Mouse (Mus musculus): ENCODE measurements around the gene Entpd8. TPM values are rescaled to one million over a fixed set of nuclear protein-coding genes. Genes with fewer than 3 reads are reported as not detected.

Entpd8 gene
- not detected in 2 replicates for total RNA-seq (2017)

GRCm38 (mm10) chr2:25080076-25080475, at the start of gene Entpd8:
TSS of gene Entpd8 (plus strand) at chr2:25080304.
- no peak for ATAC-seq (replicated peaks in 1 of 2; ENCODE audit: insufficient read depth in 1 of 2, low FRiP score in 2 of 2, low TSS enrichment in 1 of 2, low read depth in 1 of 2, poor library complexity in 2 of 2, severe bottlenecking in 2 of 2)

GRCm38 (mm10) chr2:25034994-25035393, 45.1 kb upstream of the Entpd8 start:
- no peak for ATAC-seq (replicated peaks in 1 of 2; ENCODE audit: insufficient read depth in 1 of 2, low FRiP score in 2 of 2, low TSS enrichment in 1 of 2, low read depth in 1 of 2, poor library complexity in 2 of 2, severe bottlenecking in 2 of 2)

GRCm38 (mm10) chr2:25040089-25040488, 40.0 kb upstream of the Entpd8 start:
- ATAC-seq (replicated peaks in 1 of 2; ENCODE audit: insufficient read depth in 1 of 2, low FRiP score in 2 of 2, low TSS enrichment in 1 of 2, low read depth in 1 of 2, poor library complexity in 2 of 2, severe bottlenecking in 2 of 2): no peak

- ATAC-seq (replicated peaks in 1 of 2; ENCODE audit: insufficient read depth in 1 of 2, low FRiP score in 2 of 2, low TSS enrichment in 1 of 2, low read depth in 1 of 2, poor library complexity in 2 of 2, severe bottlenecking in 2 of 2): no peak
Observed at GRCm38 (mm10) chr2:25050921-25051320, 29.2 kb upstream of the Entpd8 start.

- no peak for ATAC-seq (replicated peaks in 1 of 2; ENCODE audit: insufficient read depth in 1 of 2, low FRiP score in 2 of 2, low TSS enrichment in 1 of 2, low read depth in 1 of 2, poor library complexity in 2 of 2, severe bottlenecking in 2 of 2)
Observed at GRCm38 (mm10) chr2:25051450-25051849, 28.7 kb upstream of the Entpd8 start.

- no peak for ATAC-seq (replicated peaks in 1 of 2; ENCODE audit: insufficient read depth in 1 of 2, low FRiP score in 2 of 2, low TSS enrichment in 1 of 2, low read depth in 1 of 2, poor library complexity in 2 of 2, severe bottlenecking in 2 of 2)
Observed at GRCm38 (mm10) chr2:25053101-25053500, 27.0 kb upstream of the Entpd8 start.

- peak; percentile 76 to 80 for ATAC-seq (replicated peaks in 1 of 2; ENCODE audit: insufficient read depth in 1 of 2, low FRiP score in 2 of 2, low TSS enrichment in 1 of 2, low read depth in 1 of 2, poor library complexity in 2 of 2, severe bottlenecking in 2 of 2)
Observed at GRCm38 (mm10) chr2:25054221-25055067, 25.7 kb upstream of the Entpd8 start, which contains the start of gene Nsmf. TSS of gene Nsmf (plus strand) at chr2:25054355.

- ATAC-seq (replicated peaks in 1 of 2; ENCODE audit: insufficient read depth in 1 of 2, low FRiP score in 2 of 2, low TSS enrichment in 1 of 2, low read depth in 1 of 2, poor library complexity in 2 of 2, severe bottlenecking in 2 of 2): 0 out of 4 replicates have a peak, but pooled peaks of 1 of the 2 experiments have one; percentile 4
Observed at GRCm38 (mm10) chr2:25055068-25055405, 25.1 kb upstream of the Entpd8 start.

- no peak for ATAC-seq (replicated peaks in 1 of 2; ENCODE audit: insufficient read depth in 1 of 2, low FRiP score in 2 of 2, low TSS enrichment in 1 of 2, low read depth in 1 of 2, poor library complexity in 2 of 2, severe bottlenecking in 2 of 2)
Observed at GRCm38 (mm10) chr2:25055409-25056155, 24.5 kb upstream of the Entpd8 start.

- ATAC-seq (replicated peaks in 1 of 2; ENCODE audit: insufficient read depth in 1 of 2, low FRiP score in 2 of 2, low TSS enrichment in 1 of 2, low read depth in 1 of 2, poor library complexity in 2 of 2, severe bottlenecking in 2 of 2): no peak
Observed at GRCm38 (mm10) chr2:25058926-25059325, 21.2 kb upstream of the Entpd8 start.

GRCm38 (mm10) chr2:25063523-25063922, 16.6 kb upstream of the Entpd8 start:
- no peak for ATAC-seq (replicated peaks in 1 of 2; ENCODE audit: insufficient read depth in 1 of 2, low FRiP score in 2 of 2, low TSS enrichment in 1 of 2, low read depth in 1 of 2, poor library complexity in 2 of 2, severe bottlenecking in 2 of 2)

- no peak for ATAC-seq (replicated peaks in 1 of 2; ENCODE audit: insufficient read depth in 1 of 2, low FRiP score in 2 of 2, low TSS enrichment in 1 of 2, low read depth in 1 of 2, poor library complexity in 2 of 2, severe bottlenecking in 2 of 2)
Observed at GRCm38 (mm10) chr2:25064285-25064684, 15.8 kb upstream of the Entpd8 start.

GRCm38 (mm10) chr2:25065537-25065936, 14.6 kb upstream of the Entpd8 start:
- 0 out of 4 replicates have a peak, but pooled peaks of 1 of the 2 experiments have one; percentile 7 for ATAC-seq (replicated peaks in 1 of 2; ENCODE audit: insufficient read depth in 1 of 2, low FRiP score in 2 of 2, low TSS enrichment in 1 of 2, low read depth in 1 of 2, poor library complexity in 2 of 2, severe bottlenecking in 2 of 2)

GRCm38 (mm10) chr2:25066552-25066951, 13.6 kb upstream of the Entpd8 start:
- no peak for ATAC-seq (replicated peaks in 1 of 2; ENCODE audit: insufficient read depth in 1 of 2, low FRiP score in 2 of 2, low TSS enrichment in 1 of 2, low read depth in 1 of 2, poor library complexity in 2 of 2, severe bottlenecking in 2 of 2)

GRCm38 (mm10) chr2:25069537-25069936, 10.6 kb upstream of the Entpd8 start:
- no peak for ATAC-seq (replicated peaks in 1 of 2; ENCODE audit: insufficient read depth in 1 of 2, low FRiP score in 2 of 2, low TSS enrichment in 1 of 2, low read depth in 1 of 2, poor library complexity in 2 of 2, severe bottlenecking in 2 of 2)

GRCm38 (mm10) chr2:25072398-25072797, 7.7 kb upstream of the Entpd8 start:
- ATAC-seq (replicated peaks in 1 of 2; ENCODE audit: insufficient read depth in 1 of 2, low FRiP score in 2 of 2, low TSS enrichment in 1 of 2, low read depth in 1 of 2, poor library complexity in 2 of 2, severe bottlenecking in 2 of 2): no peak; a peak in 1 of 4 replicates

- ATAC-seq (replicated peaks in 1 of 2; ENCODE audit: insufficient read depth in 1 of 2, low FRiP score in 2 of 2, low TSS enrichment in 1 of 2, low read depth in 1 of 2, poor library complexity in 2 of 2, severe bottlenecking in 2 of 2): no peak
Observed at GRCm38 (mm10) chr2:25075506-25075905, 4.6 kb upstream of the Entpd8 start.

- ATAC-seq (replicated peaks in 1 of 2; ENCODE audit: insufficient read depth in 1 of 2, low FRiP score in 2 of 2, low TSS enrichment in 1 of 2, low read depth in 1 of 2, poor library complexity in 2 of 2, severe bottlenecking in 2 of 2): no peak
Observed at GRCm38 (mm10) chr2:25078967-25079366, 1.1 kb upstream of the Entpd8 start.
